Comparison of ENCODE assay signal across 10 mouse cellular contexts in the genomic region with DNA sequence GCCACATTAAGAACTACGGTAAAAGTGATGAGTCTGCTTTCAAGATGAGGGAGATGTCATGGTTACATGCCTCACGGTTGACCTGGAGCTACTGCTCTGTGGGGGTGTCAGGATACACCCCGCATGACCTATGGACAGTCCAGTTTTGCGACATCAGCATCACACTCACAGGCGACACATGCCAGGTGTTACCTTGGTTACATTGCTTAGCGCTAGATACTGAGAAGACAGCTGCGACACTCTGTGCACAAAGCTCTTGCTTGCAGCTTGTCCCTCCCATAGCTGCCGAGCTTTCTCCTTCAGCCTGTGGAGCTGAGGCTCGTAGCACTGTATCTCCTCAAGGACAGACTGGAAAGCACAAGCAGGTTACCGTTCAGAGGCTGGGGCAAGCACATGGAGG.
A peak's percentile ranks its signal among the peaks of the same experiment; 100 is the strongest.
DNase-seq lines count a peak whose midpoint lies in the region; ATAC-seq and TF ChIP-seq lines count a peak whose summit lies in the region.
"Had no signal": no experiment of that assay in that cellular context is flagged by ENCODE, and none has a peak within 500 bp of the region (broad histone marks: within the 10 kb centered on the region; RNA-seq: fewer than 3 reads in every experiment).

No protein-coding gene starts in this region.

- H3K4me3 ChIP-seq in kidney, embryonic 15.5 days (replicated peaks): no peak overlapping the region
- no peak overlapping the region for H3K4me3 ChIP-seq in CH12.LX (replicated peaks in 1 of 3; ENCODE audit: low read depth in 2 of 3, low read length in 2 of 3, poor library complexity in 1 of 3)
- H3K4me3 ChIP-seq: lung, embryonic 15.5 days had no signal

- H3K4me2 ChIP-seq in kidney, embryonic 15.5 days: no peak overlapping the region
- peak overlapping the region; percentile 30 for H3K4me2 ChIP-seq in CH12.LX (ENCODE audit: insufficient read depth, low read depth, poor library complexity, severe bottlenecking)
- H3K4me2 ChIP-seq: lung, embryonic 15.5 days had no signal

- no peak for TF ChIP-seq POLR2A in CH12.LX (IDR thresholded peaks at IDR 0.05; ENCODE audit: low read depth, low read length)

- TF ChIP-seq CTCF in CH12.LX (conservative IDR thresholded peaks at IDR 0.05 in 1 of 2, IDR thresholded peaks at IDR 0.05 in 1 of 2; ENCODE audit: low read depth in 2 of 2, low read length in 2 of 2): no peak

- TF ChIP-seq EP300 in CH12.LX (IDR thresholded peaks at IDR 0.05; ENCODE audit: low read length): no peak

- intact Hi-C loops in left cerebral cortex, postnatal 36 days (cut with DNase I): no loop called here

- H3K36me3 ChIP-seq in kidney, embryonic 15.5 days: no peaks in the 10 kb centered on the region
- H3K36me3 ChIP-seq in CH12.LX (replicated peaks in 1 of 2; ENCODE audit: control insufficient read depth in 1 of 2, insufficient read depth in 1 of 2, low read length in 1 of 2): no peaks in the 10 kb centered on the region

- WGBS in kidney, embryonic 15.5 days: 46% methylated on average over 10 of the region's 10 CpGs

- no peaks in the 10 kb centered on the region for H3K27me3 ChIP-seq in kidney, embryonic 15.5 days
- no peaks in the 10 kb centered on the region for H3K27me3 ChIP-seq in CH12.LX (replicated peaks)
- H3K27me3 ChIP-seq: lung, embryonic 15.5 days had no signal

- H3K9me3 ChIP-seq in kidney, embryonic 15.5 days (replicated peaks): no peaks in the 10 kb centered on the region
- no peaks in the 10 kb centered on the region for H3K9me3 ChIP-seq in CH12.LX (replicated peaks; ENCODE audit: low read length)
- H3K9me3 ChIP-seq: lung, embryonic 15.5 days had no signal

- peak; percentile 16 to 61 for DNase-seq in adrenal gland, adult (ENCODE audit: inconsistent age in 2 of 2, low spot score in 1 of 2)
- no peak for DNase-seq in adrenal gland, postnatal 4 days (ENCODE audit: low spot score in 2 of 2)
- no peak for DNase-seq in kidney, adult 11 months
- DNase-seq in CH12.LX (ENCODE audit: extremely low read depth) (no peak), adipocyte (ENCODE audit: low spot score) (no peak)
- DNase-seq in left cerebral cortex, postnatal 36 days (ENCODE audit: low spot score in 2 of 2): peak; percentile 15 to 22
- DNase-seq in thymus, postnatal 25 days: no peak
- DNase-seq: heart, postnatal 10 days had no signal

- no peaks in the 10 kb centered on the region for H3K79me2 ChIP-seq in CH12.LX (replicated peaks; ENCODE audit: control insufficient read depth, extremely low read depth, insufficient read depth, poor library complexity, severe bottlenecking)

- H3K9ac ChIP-seq in kidney, embryonic 15.5 days: no peak overlapping the region
- H3K9ac ChIP-seq in CH12.LX (ENCODE audit: insufficient read depth, low read depth): no peak overlapping the region
- H3K9ac ChIP-seq: lung, embryonic 15.5 days had no signal

- in situ Hi-C loops in CH12.LX (cut with MboI; ENCODE audit: low pct_ligation_motif_present, low pct_unique_long_range_greater_than_20kb, low sequenced_read_pairs): no loop called here

- H3K4me1 ChIP-seq in kidney, embryonic 15.5 days: no peaks in the 10 kb centered on the region
- peaks cover 4 to 5% of the 10 kb centered on the region in 2 experiments; a peak in 3 of 4 replicates for H3K4me1 ChIP-seq in CH12.LX (ENCODE audit: control insufficient read depth in 1 of 2, insufficient read depth in 2 of 2)
- H3K4me1 ChIP-seq: lung, embryonic 15.5 days had no signal

- TF ChIP-seq RAD21 in CH12.LX (IDR thresholded peaks at IDR 0.05; ENCODE audit: low read depth, low read length): no peak

- ATAC-seq in kidney, embryonic 15.5 days (replicated peaks; ENCODE audit: low FRiP score): peak; percentile 36

- dilution Hi-C loops in CH12.LX (cut with MboI; ENCODE audit: extremely low pct_ligation_motif_present, extremely low pct_unique_long_range_greater_than_20kb, low sequenced_read_pairs): no loop called here

- no peak overlapping the region for H3K27ac ChIP-seq in kidney, embryonic 15.5 days
- no peak overlapping the region for H3K27ac ChIP-seq in CH12.LX (ENCODE audit: insufficient read depth, low read depth)
- H3K27ac ChIP-seq: lung, embryonic 15.5 days had no signal

TF ChIP-seq in CH12.LX, 34 proteins besides CTCF, POLR2A, EP300 and RAD21:
- TF ChIP-seq MAFK (IDR thresholded peaks at IDR 0.05; ENCODE audit: insufficient replicate concordance, low read length): no peak
- no peak for TF ChIP-seq ZKSCAN1 (IDR thresholded peaks at IDR 0.05; ENCODE audit: borderline replicate concordance, low read depth, low read length)

Comparison
In these comparisons a context has a peak if more than half of its experiments do, and no peak if none do; other contexts are left out.
1. DNase-seq: peak in adrenal gland, adult (2 of 2) and left cerebral cortex, postnatal 36 days (2 of 2); none in adrenal gland, postnatal 4 days (0 of 2), kidney, adult 11 months (single experiment), CH12.LX (single experiment), thymus, postnatal 25 days (single experiment) and adipocyte (single experiment).